Mouse (Mus musculus) small intestine, adult 2 months (tissue): ENCODE data around the gene Ppp4r3a.
"Not testable (repeated sequence)": the region's sequence is repeated elsewhere in the genome, so short reads cannot be mapped to it uniquely, and the experiment has no call there.

ENCODE experiments used
- CTCF ChIP-seq: fragments of 200-500 bp; IDR thresholded peaks from 2 replicates; pipeline ENCODE4 v1.5.1; 2012; ENCODE audit warnings: low read depth, mild to moderate bottlenecking, control low read depth, inconsistent platforms, low read length, moderate library complexity, mixed read lengths; ENCODE audit not compliant: insufficient replicate concordance, insufficient read length; ENCODE audit errors: extremely low read depth
- POLR2A ChIP-seq: fragments of 200-500 bp; IDR thresholded peaks from 2 replicates; pipeline ENCODE4 v1.6.1; 2012; ENCODE audit warnings: low read depth, mild to moderate bottlenecking, control low read depth, inconsistent platforms, low read length, moderate library complexity

DNA sequence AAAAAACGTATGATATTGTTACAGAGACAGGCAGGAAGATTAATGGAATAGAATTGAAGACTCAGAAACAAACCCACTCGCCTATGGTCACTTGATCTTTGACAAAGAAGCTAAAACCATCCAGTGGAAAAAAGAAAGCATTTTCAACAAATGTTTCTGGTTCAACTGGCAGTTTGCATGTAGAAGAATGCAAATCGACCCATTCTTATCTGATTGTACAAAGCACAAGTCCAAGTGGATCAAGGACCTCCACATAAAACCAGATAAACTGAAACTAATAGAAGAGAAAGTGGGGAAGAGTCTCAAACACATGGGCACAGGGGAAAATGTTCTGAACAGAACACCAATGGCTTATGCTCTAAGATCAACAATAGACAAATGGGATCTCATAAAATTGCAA is 10.2 kb upstream of the Ppp4r3a start:
- TF ChIP-seq CTCF, POLR2A: not testable (repeated sequence)
